Mouse (Mus musculus) G1E (cell line): ENCODE data around the gene Fsip1.

Experiments used
- CTCF ChIP-seq: IDR thresholded peaks from 2 replicates; pipeline ENCODE4 v1.5.1; 2012; ENCODE audit warnings: low read depth, low read length, inconsistent platforms, mixed read lengths
- POLR2AphosphoS5 ChIP-seq: IDR thresholded peaks from 2 replicates; pipeline ENCODE4 v1.6.1; 2012; ENCODE audit warnings: low read depth, low read length, inconsistent platforms; ENCODE audit not compliant: insufficient replicate concordance

DNA sequence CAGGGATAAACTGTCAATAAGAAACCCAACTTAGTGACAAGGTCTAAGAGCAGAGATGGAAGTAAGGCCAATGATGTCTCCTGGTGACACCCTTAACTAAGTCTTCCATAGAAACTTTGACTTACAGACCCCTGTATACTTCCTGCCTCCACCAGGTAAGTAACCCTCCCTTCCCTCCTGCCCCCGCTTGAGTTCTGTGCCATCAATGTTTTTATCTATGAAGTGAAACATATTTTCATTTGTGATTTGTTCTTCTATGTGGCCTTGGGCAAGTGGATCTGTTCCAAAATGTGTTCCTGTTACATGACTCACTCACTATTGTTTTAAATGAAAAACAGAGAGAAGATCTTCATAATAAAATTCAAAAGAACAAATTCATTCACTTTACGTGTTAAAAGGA is 43.2 kb upstream of the Fsip1 start:
- no peak for TF ChIP-seq CTCF
- no peak for TF ChIP-seq POLR2AphosphoS5
